Mouse (Mus musculus) spleen, embryonic (tissue): ENCODE measurements around the gene Slc38a6.

Experiments used
- CTCF ChIA-PET: fragments of 350-600 bp; sonication (Branson Sonifier 250); formaldehyde crosslinking; loops from one replicate; lab custom pipeline; 2022; lab: Charles Lee

The Slc38a6 gene

GRCm38 (mm10) chr12:73317706-73318686 lies 31.4 kb downstream of the Slc38a6 start:
- CTCF ChIA-PET, result no interaction called here

DNA sequence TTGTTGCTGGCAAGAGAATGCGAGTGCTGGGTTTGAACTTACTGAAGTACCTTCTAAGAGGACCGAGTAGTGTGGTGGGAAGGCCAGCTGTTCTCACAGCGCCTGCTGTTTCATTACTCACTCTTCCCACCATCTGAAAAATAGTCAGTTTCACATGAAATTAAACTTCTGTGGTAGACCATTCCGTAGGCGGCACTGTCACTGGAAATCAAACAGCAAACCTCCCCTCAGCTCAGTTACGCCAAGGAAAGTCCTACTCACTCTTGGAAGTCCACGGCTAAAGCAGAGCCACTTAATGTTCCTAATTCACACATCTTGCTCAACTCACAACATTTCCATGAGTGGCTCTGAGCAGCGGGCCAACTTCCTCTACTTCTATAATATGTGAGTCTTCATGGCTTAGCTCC lies 37.6 kb downstream of the Slc38a6 start:
- CTCF ChIA-PET, result no interaction called here

GRCm38 (mm10) chr12:73324742-73325141 lies 38.2 kb downstream of the Slc38a6 start:
- CTCF ChIA-PET, result no interaction called here

DNA sequence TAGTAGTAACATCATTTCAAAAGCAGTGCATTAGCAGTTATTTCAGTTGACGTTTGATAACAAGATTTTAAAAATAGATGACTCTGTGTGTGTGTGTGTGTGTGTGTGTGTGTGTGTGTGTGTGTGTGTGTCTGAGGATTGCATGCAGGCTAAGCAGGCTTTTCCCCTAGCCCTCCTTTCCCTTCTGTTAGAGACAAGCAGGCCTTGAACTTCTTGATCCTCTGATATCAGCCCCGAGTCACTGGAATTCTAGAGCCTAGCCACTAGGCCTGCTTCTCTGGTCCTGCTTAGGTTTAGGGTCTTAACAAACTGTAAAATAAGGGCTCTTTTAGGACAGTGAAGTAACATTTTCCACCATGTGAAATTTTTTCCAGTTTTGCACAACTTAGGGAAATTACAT lies 38.6 kb downstream of the Slc38a6 start:
- CTCF ChIA-PET, result no interaction called here

- CTCF ChIA-PET, result no interaction called here
Observed at GRCm38 (mm10) chr12:73325617-73326016, 39.0 kb downstream of the Slc38a6 start.

DNA sequence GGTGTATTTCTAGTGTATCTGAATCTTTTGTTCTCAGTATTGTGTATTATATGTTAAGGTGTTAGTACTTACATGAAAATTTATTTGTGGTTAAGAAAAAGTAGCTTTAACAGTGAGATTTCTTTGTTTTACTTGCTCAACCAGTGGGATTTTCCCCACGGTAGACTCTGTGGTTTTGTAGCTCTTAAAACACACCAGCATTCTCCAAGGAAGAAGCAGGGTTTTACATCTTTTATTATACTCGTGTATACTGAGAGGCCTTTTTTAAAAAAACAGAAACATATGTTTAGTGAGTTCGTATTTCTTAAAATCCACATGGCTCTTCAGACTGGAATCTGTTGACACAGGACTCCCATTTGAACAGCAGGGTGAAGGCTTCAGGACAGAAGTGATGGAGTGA lies 40.8 kb downstream of the Slc38a6 start:
- CTCF ChIA-PET, result no interaction called here

- CTCF ChIA-PET, result interaction anchor here (0.6 kb wide), 1 partner anchor 99 kb away, joined by 3 read pairs; no protein-coding TSS in a partner anchor
Observed at GRCm38 (mm10) chr12:73328448-73329167, 42.0 kb downstream of the Slc38a6 start.

DNA sequence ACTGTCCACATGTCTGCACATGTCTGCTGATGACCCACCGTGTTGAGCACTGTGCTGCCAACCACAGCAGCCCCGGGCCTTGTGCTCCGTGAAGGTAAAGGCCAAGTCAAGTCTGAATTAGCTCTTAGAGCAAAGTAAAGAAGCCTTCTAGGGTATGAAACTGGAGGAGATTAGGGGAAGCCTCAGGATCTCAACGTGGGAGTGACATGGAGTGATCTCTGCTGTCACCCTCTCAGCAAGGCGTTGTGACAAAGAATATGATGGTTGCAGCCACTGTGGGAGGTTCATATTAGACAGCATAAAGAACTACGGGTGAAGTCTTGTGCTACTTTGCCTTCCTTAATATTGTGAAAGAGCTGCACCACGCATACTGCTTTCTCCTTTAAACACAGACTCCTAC lies 43.7 kb downstream of the Slc38a6 start:
- CTCF ChIA-PET, result interaction anchor here (0.6 kb wide), 1 partner anchor 335 kb away, joined by 5 read pairs; no protein-coding TSS in a partner anchor

DNA sequence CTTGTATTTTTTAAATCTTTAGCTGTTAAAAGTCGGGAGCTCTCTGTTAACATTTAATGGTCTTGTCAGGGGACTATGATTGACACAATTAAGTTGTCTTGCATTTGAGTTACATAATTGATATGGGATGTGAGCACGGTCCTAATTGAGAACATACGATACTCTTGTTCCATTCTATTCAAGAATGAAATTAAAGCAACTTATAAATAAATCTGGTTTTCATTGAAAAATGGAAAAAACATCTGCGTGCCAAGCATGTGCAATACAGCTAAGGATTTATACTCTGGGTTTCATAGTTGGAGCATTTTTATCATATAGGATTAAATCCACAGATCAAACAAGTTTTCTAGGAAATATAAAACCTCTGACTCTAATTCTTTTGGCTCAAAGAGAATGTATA lies 46.1 kb downstream of the Slc38a6 start:
- CTCF ChIA-PET, result no interaction called here

GRCm38 (mm10) chr12:73334051-73334551 lies 47.5 kb downstream of the Slc38a6 start:
- CTCF ChIA-PET, result no interaction called here

- CTCF ChIA-PET, result no interaction called here
Observed at GRCm38 (mm10) chr12:73337127-73337526, 50.5 kb downstream of the Slc38a6 start.

GRCm38 (mm10) chr12:73340642-73341293 lies 54.2 kb downstream of the Slc38a6 start:
- CTCF ChIA-PET, result no interaction called here

DNA sequence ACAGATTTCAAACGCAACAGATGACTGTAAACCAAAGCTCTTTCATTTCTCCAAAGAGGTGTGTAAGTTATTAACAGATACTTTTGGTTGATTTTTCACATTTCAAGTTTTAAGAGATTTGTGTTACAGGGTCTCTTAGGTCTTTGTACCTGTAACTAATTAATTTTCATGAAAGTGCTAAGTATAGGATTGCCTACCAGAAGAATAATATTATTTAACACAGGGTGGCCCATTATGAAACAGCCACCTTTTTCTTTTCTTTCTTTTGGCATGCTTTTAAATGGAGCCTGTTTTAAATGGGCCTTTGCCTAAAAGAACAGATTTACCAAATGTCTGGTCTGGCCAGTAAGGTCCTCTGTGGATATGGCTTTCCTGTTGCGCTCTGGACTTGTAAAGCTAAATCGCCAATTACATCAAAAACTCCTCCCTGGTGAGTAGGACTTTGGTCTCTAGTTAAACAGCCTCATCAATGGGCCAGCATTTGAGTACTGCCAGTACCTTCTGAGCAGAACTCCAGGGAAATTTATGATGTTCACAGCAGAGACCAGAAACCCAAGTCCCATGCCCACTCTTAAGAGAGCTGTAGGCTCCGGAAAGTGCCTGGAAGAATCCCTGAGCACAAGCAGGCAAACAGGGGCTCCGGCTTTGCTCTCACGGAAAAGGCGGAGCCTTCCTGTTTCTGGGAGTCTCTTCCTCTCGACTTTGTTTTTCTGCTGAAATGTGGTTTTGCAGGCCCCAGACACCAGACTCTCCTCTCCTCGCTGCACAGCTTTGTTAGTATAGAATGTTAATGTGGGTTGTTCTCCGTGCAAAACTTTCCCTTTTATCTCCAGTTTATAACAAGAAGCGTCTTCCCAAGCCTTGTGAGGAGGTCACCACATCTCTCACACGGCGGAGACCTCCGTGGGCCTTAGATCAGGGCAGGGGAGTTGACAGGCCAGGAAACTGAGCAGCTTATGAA lies 55.4 kb downstream of the Slc38a6 start:
- CTCF ChIA-PET, result no interaction called here

GRCm38 (mm10) chr12:73344300-73344699 lies 57.7 kb downstream of the Slc38a6 start:
- CTCF ChIA-PET, result no interaction called here

GRCm38 (mm10) chr12:73345157-73345556 lies 58.6 kb downstream of the Slc38a6 start:
- CTCF ChIA-PET, result no interaction called here

DNA sequence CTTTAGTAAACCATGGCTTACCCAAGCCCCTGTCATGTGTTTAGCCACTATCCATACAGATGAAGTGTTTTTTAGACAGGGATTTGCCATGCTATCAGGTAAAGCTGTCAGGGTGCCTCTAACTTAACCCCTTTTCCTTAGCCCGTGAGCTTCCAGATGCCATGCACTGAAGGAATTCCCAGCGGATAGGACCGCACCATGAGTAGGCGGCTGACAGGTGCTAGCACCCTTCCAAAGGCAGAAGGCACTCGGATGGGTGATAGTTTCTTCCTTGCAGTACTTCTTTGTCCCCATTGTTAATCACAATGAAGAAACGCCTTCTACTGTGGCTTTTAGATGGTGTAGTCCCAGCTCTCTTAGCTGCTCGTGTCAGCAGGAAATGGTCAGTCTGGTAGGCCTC lies 60.6 kb downstream of the Slc38a6 start:
- CTCF ChIA-PET, result no interaction called here

DNA sequence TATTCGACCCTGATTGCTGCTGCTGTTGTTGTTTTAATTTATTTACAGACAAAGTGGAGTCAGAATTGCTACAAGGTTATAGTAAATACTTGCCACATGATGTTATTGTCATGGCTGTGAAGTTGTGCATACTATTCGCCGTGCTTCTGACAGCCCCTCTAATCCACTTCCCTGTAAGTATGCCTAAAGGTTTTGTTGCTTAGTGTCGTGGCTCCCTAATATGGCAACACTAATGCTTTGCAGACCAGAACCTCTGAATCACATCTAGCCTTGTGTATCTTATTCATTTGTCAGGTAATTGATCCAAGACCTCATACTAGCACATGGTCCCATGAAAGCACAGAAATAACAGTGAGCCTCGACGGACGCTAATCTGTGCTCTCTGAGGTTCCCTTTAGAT lies 63.9 kb downstream of the Slc38a6 start:
- CTCF ChIA-PET, result interaction anchor here (0.5 kb wide), 1 partner anchor 15 kb away, joined by 3 read pairs; no protein-coding TSS in a partner anchor

DNA sequence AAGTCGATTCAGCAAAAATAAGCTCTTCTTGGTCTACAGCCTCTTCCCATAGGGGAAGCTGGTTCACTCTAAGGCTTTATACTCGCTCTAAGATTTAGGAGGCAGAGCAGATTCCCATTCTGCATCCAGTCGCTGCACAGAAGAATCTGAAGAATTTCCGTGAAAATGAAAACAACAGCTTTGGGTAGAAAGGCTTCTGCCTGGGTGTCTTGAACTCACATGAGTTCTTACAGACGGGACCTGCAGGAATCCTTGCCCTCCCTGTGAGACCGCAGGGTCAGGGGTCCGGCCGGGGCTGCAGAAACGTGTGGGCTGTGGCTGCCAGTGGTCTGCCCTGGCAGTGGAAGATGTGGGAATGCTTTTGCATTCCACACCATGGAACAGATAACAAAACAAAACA lies 64.4 kb downstream of the Slc38a6 start:
- CTCF ChIA-PET, result interaction anchor here (0.5 kb wide), 1 partner anchor 14 kb away, joined by 3 read pairs; no protein-coding TSS in a partner anchor

- CTCF ChIA-PET, result no interaction called here
Observed at GRCm38 (mm10) chr12:73351746-73352145, 65.2 kb downstream of the Slc38a6 start.

GRCm38 (mm10) chr12:73353362-73353761 lies 66.8 kb downstream of the Slc38a6 start:
- CTCF ChIA-PET, result no interaction called here
